Mouse (Mus musculus) heart, adult 2 months (tissue): Measurements from ENCODE around the gene Gm572.

ENCODE experiments used
- CTCF ChIP-seq: fragments of 200-600 bp; IDR thresholded peaks from 2 replicates; pipeline ENCODE4 v1.8.1; 2022; ENCODE audit warnings: antibody characterized with exemption, mild to moderate bottlenecking, moderate library complexity
- EP300 ChIP-seq: fragments of 200-500 bp; IDR thresholded peaks from 2 replicates; pipeline ENCODE4 v1.6.1; 2011; ENCODE audit warnings: low read depth, low read length, control low read depth; ENCODE audit not compliant: insufficient read depth
- POLR2A ChIP-seq: fragments of 200-500 bp; IDR thresholded peaks from 2 replicates; pipeline ENCODE4 v1.6.1; 2011; ENCODE audit warnings: mild to moderate bottlenecking, low read depth, low read length, control low read depth; ENCODE audit not compliant: insufficient read depth

DNA sequence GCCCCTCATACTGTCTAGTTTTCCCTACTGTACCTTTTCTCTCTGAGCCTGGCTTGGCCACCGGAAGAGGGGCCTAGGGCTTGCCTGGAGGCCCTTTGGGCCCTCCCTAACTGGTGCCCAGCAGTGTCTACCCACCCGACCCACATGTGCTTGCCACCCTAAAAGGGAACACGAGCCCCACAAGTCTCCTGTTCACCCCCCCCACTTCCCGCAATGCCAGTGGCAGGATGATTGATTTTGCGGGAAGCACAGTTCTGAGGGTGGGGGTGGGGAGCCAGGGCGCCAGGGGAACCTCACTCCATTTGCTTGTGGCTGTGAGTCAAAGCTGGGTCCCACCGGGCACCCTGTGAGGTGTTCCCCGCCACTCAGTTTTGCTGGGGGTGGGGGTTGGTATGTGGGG, 70.9 kb downstream of the Gm572 start:
- TF ChIP-seq CTCF = no peak
- TF ChIP-seq POLR2A = no peak
- no peak for TF ChIP-seq EP300
